Mouse (Mus musculus) frontal cortex, adult 2 months (tissue): Measurements from ENCODE around the gene Hspg2. TPM values are rescaled to one million over a fixed set of nuclear protein-coding genes. Genes with fewer than 3 reads are reported as not detected.
"Not testable (repeated sequence)": the region's sequence is repeated elsewhere in the genome, so short reads cannot be mapped to it uniquely, and the experiment has no call there.

ENCODE experiments used
- DNase-seq, 2 experiments: peaks; one replicate each; pipeline ENCODE4 v3.0.0; 2022; ENCODE audit warnings: low spot score in 1 of 2; ENCODE audit errors: extremely low spot score in 1 of 2
- polyA plus RNA-seq: library from polyadenylated mRNA; depleted of rRNA; stranded (reverse); fragments of >200 nt; gene quantifications from 2 replicates; pipeline ENCODE4 v1.2.3, GENCODE M21; 2012

The Hspg2 gene
- polyA plus RNA-seq, 1 experiment, result 4.0 TPM

GRCm38 (mm10) chr4:137546003-137546525, 77.5 kb downstream of the Hspg2 start:
- peak in 1 of 2 experiments; percentile 50 for DNase-seq

GRCm38 (mm10) chr4:137553466-137553865, 84.9 kb downstream of the Hspg2 start:
- no peak for DNase-seq

GRCm38 (mm10) chr4:137556673-137557210, 88.2 kb downstream of the Hspg2 start:
- DNase-seq, result no peak

- no peak for DNase-seq
These were observed 101.3 kb downstream of the Hspg2 start for GRCm38 (mm10) chr4:137569873-137570272.

GRCm38 (mm10) chr4:137574469-137574868, 105.9 kb downstream of the Hspg2 start, which contains the start of gene Ldlrad2:
TSS of gene Ldlrad2 (minus strand) at chr4:137574569.
- no peak for DNase-seq

GRCm38 (mm10) chr4:137577486-137577885, 108.9 kb downstream of the Hspg2 start:
- no peak for DNase-seq

- peak in 1 of 2 experiments; percentile 50 for DNase-seq
These were observed 109.7 kb downstream of the Hspg2 start for GRCm38 (mm10) chr4:137578181-137578845.

DNA sequence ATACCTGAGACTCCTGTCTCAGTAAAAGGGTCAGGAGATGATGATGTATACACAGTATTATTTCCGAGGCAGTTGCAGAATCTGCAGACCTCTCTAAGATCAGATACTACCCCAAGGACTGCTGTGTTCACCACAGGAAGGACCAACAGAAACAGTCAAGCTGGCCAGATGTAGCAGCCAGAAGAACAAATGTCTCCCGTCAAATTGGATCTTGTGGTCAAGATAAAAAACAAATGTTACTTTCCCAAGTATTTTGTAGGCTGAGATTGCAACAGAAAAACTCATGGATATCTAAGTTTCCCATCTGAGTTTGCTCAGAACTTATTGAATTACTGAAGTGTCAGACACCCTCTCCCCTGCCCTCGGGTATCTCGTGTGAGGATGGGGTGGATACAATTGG, 111.2 kb downstream of the Hspg2 start:
- no peak for DNase-seq

DNA sequence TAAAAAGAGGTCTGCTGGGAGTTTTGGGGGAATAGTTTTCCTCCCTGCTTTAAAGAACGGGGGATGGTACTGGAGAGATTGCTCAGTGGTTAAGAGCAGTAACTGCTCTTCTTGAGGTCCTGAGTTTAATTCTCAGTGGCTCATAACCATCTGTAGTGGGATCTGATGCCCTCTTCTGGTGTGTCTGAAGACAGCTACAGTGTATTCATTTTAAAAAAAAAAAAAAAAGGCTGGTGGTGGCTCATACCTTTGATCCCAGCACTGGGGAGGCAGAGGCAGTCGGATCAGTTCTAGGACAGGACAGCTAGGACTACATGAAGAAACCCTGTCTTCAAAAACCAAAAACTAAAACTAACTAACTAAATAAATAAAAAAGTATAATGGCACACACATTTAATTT, 111.7 kb downstream of the Hspg2 start:
- DNase-seq, result no peak

DNA sequence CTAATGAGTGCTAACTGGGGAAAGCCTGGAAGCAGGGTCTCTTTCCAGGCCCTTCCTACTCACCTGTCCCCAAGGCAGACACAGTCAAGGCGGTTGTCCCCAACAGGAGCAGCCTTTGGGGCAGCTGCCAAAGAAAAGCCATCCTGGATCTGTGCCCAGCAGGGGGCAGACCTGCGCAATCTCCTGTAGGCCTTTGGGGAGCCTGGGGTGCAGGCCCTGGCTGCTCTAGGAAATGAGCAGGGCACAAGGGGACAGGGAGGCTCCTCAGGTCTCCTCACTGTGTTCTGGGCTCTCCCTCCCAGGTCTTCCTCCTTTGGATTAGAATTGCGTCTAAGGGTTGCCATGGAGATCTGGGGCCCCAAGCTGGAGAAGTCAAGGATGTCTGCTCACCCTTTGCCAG, 113.2 kb downstream of the Hspg2 start:
- no peak for DNase-seq

DNA sequence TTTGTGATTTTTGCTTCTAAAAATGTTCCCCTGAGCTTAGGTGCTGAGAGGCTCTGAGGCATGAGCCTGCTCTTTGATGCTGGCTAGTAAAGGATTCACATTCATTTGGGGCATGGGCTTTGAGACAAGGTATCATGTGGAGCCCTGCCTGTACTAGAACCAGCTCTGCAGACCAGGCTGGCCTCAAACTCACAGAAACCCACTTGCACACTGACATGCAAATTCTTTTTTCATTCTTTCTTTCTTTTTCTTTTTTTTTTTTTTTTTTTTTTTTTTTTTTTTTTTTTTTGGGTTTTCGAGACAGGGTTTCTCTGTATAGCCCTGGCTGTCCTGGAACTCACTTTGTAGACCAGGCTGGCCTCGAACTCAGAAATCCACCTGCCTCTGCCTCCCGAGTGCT, 120.5 kb downstream of the Hspg2 start:
- not testable (repeated sequence) for DNase-seq

DNA sequence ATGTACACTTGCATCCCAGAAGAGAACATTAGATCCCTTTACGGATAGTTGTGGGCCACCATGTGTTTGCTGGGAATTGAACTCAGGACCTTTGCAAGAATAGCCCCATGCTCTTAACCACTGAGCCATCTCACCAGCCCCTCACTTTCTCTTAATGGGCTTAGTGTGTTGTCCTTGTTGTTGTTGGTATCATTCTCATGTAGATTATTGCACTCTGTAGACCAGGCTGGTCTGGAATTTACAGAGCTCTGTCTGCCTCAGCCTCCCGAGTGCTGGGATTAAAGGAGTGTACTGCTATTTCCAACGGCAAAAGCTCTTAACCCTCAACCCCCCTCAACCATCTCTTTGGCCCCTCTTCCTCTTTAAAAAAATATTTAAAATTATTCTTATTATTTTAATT, 121.0 kb downstream of the Hspg2 start:
- DNase-seq, result no peak

DNA sequence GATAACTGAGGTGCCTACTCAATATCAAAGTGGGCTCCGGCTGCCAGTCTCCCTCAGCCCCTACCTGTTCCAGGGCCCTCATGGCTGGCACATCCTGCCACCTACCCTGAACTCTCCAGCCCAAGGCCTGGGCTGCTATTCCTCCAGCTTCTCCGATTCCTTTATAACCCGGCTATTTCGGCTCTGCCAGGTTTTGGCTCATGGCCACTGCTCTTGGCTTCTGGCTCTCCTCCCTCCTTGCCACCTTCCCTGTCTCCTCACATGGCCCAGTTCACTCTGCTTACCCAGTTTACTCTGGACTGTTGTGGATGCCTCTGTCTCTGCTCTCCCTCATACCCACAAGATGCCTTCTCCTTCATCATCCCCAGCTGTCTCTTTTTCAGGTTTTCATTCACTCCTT, 122.4 kb downstream of the Hspg2 start:
- DNase-seq, result no peak

GRCm38 (mm10) chr4:137593601-137594495, 125.3 kb downstream of the Hspg2 start, which contains the start of gene Usp48:
TSS of gene Usp48 (plus strand) at chr4:137593755.
- DNase-seq, result peak; percentile 98 to 99

- DNase-seq, result peak in 1 of 2 experiments; percentile 59
These were observed 126.1 kb downstream of the Hspg2 start for GRCm38 (mm10) chr4:137594496-137595270.

DNA sequence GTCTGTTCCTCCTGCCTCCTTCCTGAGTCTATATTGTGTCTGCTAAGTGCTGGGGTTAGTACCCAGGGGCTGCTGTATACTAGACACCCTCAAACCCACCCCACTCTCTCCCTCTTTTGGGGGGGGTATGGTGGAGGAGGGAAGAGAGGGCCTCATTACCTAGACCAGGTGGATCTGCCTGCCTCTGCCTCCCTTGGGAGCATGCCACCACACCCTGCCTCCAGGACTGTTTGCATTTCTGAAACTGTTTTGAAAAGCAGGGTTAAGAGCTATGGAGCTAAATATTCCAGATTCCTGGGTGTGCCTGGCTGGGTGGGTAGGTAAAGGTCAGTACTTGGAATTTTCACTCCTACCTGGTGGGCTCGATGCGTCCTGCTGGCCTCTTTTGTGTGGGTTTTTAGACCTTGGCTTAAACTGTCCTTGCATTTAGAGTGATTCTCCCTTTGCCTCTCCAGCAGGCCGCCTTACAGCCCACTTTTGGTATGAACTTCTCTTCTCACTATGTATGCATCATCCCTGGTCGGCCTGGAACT, 128.6 kb downstream of the Hspg2 start:
- no peak for DNase-seq

- DNase-seq, result no peak
These were observed 130.0 kb downstream of the Hspg2 start for GRCm38 (mm10) chr4:137598577-137598976.

- DNase-seq, result no peak
These were observed 135.0 kb downstream of the Hspg2 start for GRCm38 (mm10) chr4:137603449-137604171.

- no peak for DNase-seq
These were observed 138.5 kb downstream of the Hspg2 start for GRCm38 (mm10) chr4:137607023-137607422.
